Mouse (Mus musculus) lung, adult 2 months (tissue): ENCODE data around the gene Smndc1. TPM values are rescaled to one million over a fixed set of nuclear protein-coding genes. Genes with fewer than 3 reads are reported as not detected.

Experiments used
- DNase-seq: peaks from one replicate; pipeline ENCODE4 v3.0.0; 2022
- H3K4me1 ChIP-seq: fragments of 200-500 bp; 2 replicates; pipeline ENCODE4 v1.6.1; 2011; ENCODE audit warnings: low read length; ENCODE audit not compliant: control insufficient read depth, insufficient read depth
- H3K4me3 ChIP-seq: fragments of 200-500 bp; replicated peaks from 2 replicates; pipeline ENCODE3; 2011; ENCODE audit warnings: low read depth, mild to moderate bottlenecking, control low read depth, low read length; ENCODE audit errors: extremely low read depth
- CTCF ChIP-seq: fragments of 200-500 bp; IDR thresholded peaks from 2 replicates; pipeline ENCODE4 v1.5.1; 2011; ENCODE audit warnings: mild to moderate bottlenecking, low read length, control low read depth; ENCODE audit not compliant: insufficient read depth
- POLR2A ChIP-seq: fragments of 200-500 bp; IDR thresholded peaks from 2 replicates; pipeline ENCODE4 v1.6.1; 2011; ENCODE audit warnings: low read depth, mild to moderate bottlenecking, control low read depth, low read length, borderline replicate concordance; ENCODE audit errors: extremely low read depth
- WGBS: fragments of 180-500 bp; shearing (Covaris S2); methylation state at CpG from one replicate; pipeline ENCODE4 v1.1.7; 2018; 5-methylcytosine and 5-hydroxymethylcytosine counted together
- polyA plus RNA-seq: library from polyadenylated mRNA; depleted of rRNA; stranded (reverse); fragments of >200 nt; gene quantifications from 2 replicates; pipeline ENCODE4 v1.2.3, GENCODE M21; 2012

Smndc1 gene
- polyA plus RNA-seq, 1 experiment, result 6.2 TPM

- H3K4me1 ChIP-seq, result peaks cover 7% of the 10 kb centered on the region
- H3K4me3 ChIP-seq, result no peak overlapping the region
- no peak for TF ChIP-seq CTCF
- no peak for TF ChIP-seq POLR2A
- WGBS, result 73% methylated on average over 15 of the region's 15 CpGs
- DNase-seq, result no peak
These were observed 20.1 kb downstream of the Smndc1 start for GRCm38 (mm10) chr19:53370233-53370632.

- 33% methylated on average over 14 of the region's 14 CpGs for WGBS
- DNase-seq, result peak; percentile 80
- TF ChIP-seq CTCF (peak; percentile 95), POLR2A (no peak)
- Histone ChIP-seq H3K4me1 (peaks cover 7% of the 10 kb centered on the region), H3K4me3 (no peak overlapping the region)
These were observed 20.8 kb downstream of the Smndc1 start for GRCm38 (mm10) chr19:53369469-53370043.

- TF ChIP-seq POLR2A, result no peak
- no peak for TF ChIP-seq CTCF
- 78% methylated on average over 7 of the region's 7 CpGs for WGBS
- no peak overlapping the region for H3K4me3 ChIP-seq
- peaks cover 7% of the 10 kb centered on the region for H3K4me1 ChIP-seq
- DNase-seq, result no peak
These were observed 23.5 kb downstream of the Smndc1 start for GRCm38 (mm10) chr19:53366881-53367280.

- DNase-seq, result no peak
- TF ChIP-seq CTCF, result no peak
- TF ChIP-seq POLR2A, result no peak
- Histone ChIP-seq H3K4me1 (peaks cover 7% of the 10 kb centered on the region), H3K4me3 (no peak overlapping the region)
- 66% methylated on average over 11 of the region's 11 CpGs for WGBS
These were observed 24.2 kb downstream of the Smndc1 start for GRCm38 (mm10) chr19:53366057-53366775.

- Histone ChIP-seq H3K4me3 (peak overlapping the region; percentile 49), H3K4me1 (peaks cover 7% of the 10 kb centered on the region)
- no peak for TF ChIP-seq POLR2A
- no peak for TF ChIP-seq CTCF
- WGBS, result 9% methylated on average over 9 of the region's 9 CpGs
- DNase-seq, result peak; percentile 50
These were observed 25.4 kb downstream of the Smndc1 start for GRCm38 (mm10) chr19:53364963-53365362.

GRCm38 (mm10) chr19:53364551-53364950 is 25.8 kb downstream of the Smndc1 start:
- TF ChIP-seq CTCF (no peak), POLR2A (no peak)
- WGBS, result 22% methylated on average over 2 of the region's 2 CpGs
- no peak overlapping the region for H3K4me3 ChIP-seq
- DNase-seq, result no peak
- H3K4me1 ChIP-seq, result peaks cover 7% of the 10 kb centered on the region

- WGBS, result 48% methylated on average over 2 of the region's 2 CpGs
- TF ChIP-seq CTCF (peak; percentile 30; the same call in 1 of the 2 replicates), POLR2A (no peak)
- Histone ChIP-seq H3K4me3 (no peak overlapping the region), H3K4me1 (peaks cover 7% of the 10 kb centered on the region)
- no peak for DNase-seq
These were observed 27.4 kb downstream of the Smndc1 start for GRCm38 (mm10) chr19:53362967-53363366.

- Histone ChIP-seq H3K4me3 (no peak overlapping the region), H3K4me1 (no peaks in the 10 kb centered on the region)
- WGBS, result 54% methylated on average over 8 of the region's 8 CpGs
- no peak for DNase-seq
- TF ChIP-seq CTCF, result no peak
- TF ChIP-seq POLR2A, result no peak
These were observed 30.0 kb downstream of the Smndc1 start for GRCm38 (mm10) chr19:53360265-53360958.

GRCm38 (mm10) chr19:53359160-53360033 is 31.0 kb downstream of the Smndc1 start:
- no peak for DNase-seq
- H3K4me3 ChIP-seq, result peak overlapping the region; percentile 30

More at GRCm38 (mm10) chr19:53359160-53360033, 31.0 kb downstream of the Smndc1 start:
- 59% methylated on average over 22 of the region's 22 CpGs for WGBS
- no peak for TF ChIP-seq CTCF
- no peak for TF ChIP-seq POLR2A
- no peaks in the 10 kb centered on the region for H3K4me1 ChIP-seq
